Mouse (Mus musculus) heart, postnatal 0 days (tissue): Measurements from ENCODE around the gene Fgd1. TPM values are rescaled to one million over a fixed set of nuclear protein-coding genes. Genes with fewer than 3 reads are reported as not detected.

Experiments
- ATAC-seq: fragments of 200-750 bp; cut with Nextera tagmentation; 2 replicates; pipeline ENCODE4 v1.8.0; 2017; ENCODE audit warnings: low read depth, moderate number of reproducible peaks, moderate library complexity; ENCODE audit not compliant: insufficient read depth
- DNase-seq: peaks from one replicate; pipeline ENCODE4 v3.0.0-alpha.2; 2016; ENCODE audit warnings: low spot score
- H3K27ac ChIP-seq: fragments of 300-500 bp; sonication (generic); 2 replicates; pipeline ENCODE4 v1.5.1; 2014; ENCODE audit warnings: low read depth, mild to moderate bottlenecking
- H3K27me3 ChIP-seq: fragments of 300-500 bp; sonication (generic); 2 replicates; pipeline ENCODE4 v1.6.1; 2014; ENCODE audit warnings: low read length, mixed read lengths; ENCODE audit not compliant: control insufficient read depth, insufficient read depth
- H3K36me3 ChIP-seq: fragments of 300-500 bp; sonication (generic); replicated peaks from 2 replicates; pipeline ENCODE4 v1.6.1; 2014; ENCODE audit warnings: low read length, mixed read lengths; ENCODE audit not compliant: control insufficient read depth, insufficient read depth
- H3K4me1 ChIP-seq: fragments of 300-500 bp; sonication (generic); 2 replicates; pipeline ENCODE4 v1.6.1; 2014; ENCODE audit warnings: antibody characterized with exemption; ENCODE audit not compliant: control insufficient read depth, insufficient read depth
- H3K4me2 ChIP-seq: fragments of 300-500 bp; sonication (generic); 2 replicates; pipeline ENCODE4 v1.6.1; 2014; ENCODE audit warnings: low read depth, mild to moderate bottlenecking, low read length, moderate library complexity
- H3K4me3 ChIP-seq: fragments of 300-500 bp; sonication (generic); 2 replicates; pipeline ENCODE4 v1.5.1; 2014; ENCODE audit warnings: low read depth, low read length
- H3K9ac ChIP-seq: fragments of 300-500 bp; sonication (generic); replicated peaks from 2 replicates; pipeline ENCODE4 v1.6.1; 2014; ENCODE audit warnings: low read depth, low read length, mixed read lengths
- H3K9me3 ChIP-seq: fragments of 300-500 bp; sonication (generic); replicated peaks from 2 replicates; pipeline ENCODE4 v1.6.1; 2016; ENCODE audit warnings: low read length; ENCODE audit not compliant: control insufficient read depth
- CTCF ChIP-seq: IDR thresholded peaks from 2 replicates; pipeline ENCODE4 v1.5.1; 2016; ENCODE audit warnings: antibody characterized with exemption, control low read depth, low read depth
- EP300 ChIP-seq: IDR thresholded peaks from 2 replicates; pipeline ENCODE4 v1.6.1; 2016; ENCODE audit warnings: antibody characterized with exemption, low read depth
- WGBS: fragments of 180-500 bp; shearing (Covaris S2); extraction: QIAGEN DNeasy Blood & Tissue Kit; methylation state at CpG from one replicate; pipeline ENCODE4 v1.1.7; 2014; 5-methylcytosine and 5-hydroxymethylcytosine counted together
- polyA plus RNA-seq: library from polyadenylated mRNA; unstranded; fragments of >200 nt; fragmentation: Nextera tagmentation; extraction: Ambion mirVana; gene quantifications from 2 replicates; pipeline ENCODE4 v1.2.1, GENCODE M21; 2015
- total RNA-seq: library from RNA; depleted of rRNA; stranded (reverse); fragments of >200 nt; gene quantifications from 2 replicates; pipeline ENCODE4 v1.2.3, GENCODE M21; 2014; ENCODE audit warnings: low replicate concordance

Fgd1 gene
- total and polyA plus RNA-seq, 2 experiments from 2014 or later: 5.1 to 11.4 TPM

DNA sequence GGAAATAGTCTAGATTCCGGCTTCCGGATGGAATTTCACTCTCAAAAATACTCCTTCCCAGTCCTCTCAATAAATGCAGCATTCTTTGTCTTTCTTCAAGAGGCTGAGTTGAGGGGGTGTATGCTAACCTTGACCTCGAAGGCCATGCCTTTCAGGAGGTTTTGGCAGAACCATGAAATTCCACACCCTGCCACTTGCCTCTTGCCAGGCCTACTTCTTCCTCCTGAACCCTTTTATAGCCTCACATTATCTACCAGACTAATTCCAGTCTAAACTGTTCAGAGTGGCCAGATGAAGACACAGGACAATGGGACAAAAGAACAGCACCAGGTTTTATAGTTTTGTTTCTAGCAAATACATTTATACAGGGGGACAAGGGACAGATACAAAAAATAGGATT, 14.6 kb upstream of the Fgd1 start:
- DNase-seq (peak; percentile 17), ATAC-seq (no peak)
- no peak for TF ChIP-seq CTCF
- no peak for TF ChIP-seq EP300
- no peaks in the 10 kb centered on the region for H3K27me3 ChIP-seq
- H3K27ac ChIP-seq: peak overlapping the region; percentile 50
- H3K36me3 ChIP-seq: no peaks in the 10 kb centered on the region
- H3K9me3 ChIP-seq: no peaks in the 10 kb centered on the region
- H3K4me2 ChIP-seq: no peak overlapping the region
- H3K9ac ChIP-seq: no peak overlapping the region
- 46% methylated on average over 3 of the region's 3 CpGs for WGBS
- H3K4me3 ChIP-seq: no peak overlapping the region
- no peaks in the 10 kb centered on the region for H3K4me1 ChIP-seq

DNA sequence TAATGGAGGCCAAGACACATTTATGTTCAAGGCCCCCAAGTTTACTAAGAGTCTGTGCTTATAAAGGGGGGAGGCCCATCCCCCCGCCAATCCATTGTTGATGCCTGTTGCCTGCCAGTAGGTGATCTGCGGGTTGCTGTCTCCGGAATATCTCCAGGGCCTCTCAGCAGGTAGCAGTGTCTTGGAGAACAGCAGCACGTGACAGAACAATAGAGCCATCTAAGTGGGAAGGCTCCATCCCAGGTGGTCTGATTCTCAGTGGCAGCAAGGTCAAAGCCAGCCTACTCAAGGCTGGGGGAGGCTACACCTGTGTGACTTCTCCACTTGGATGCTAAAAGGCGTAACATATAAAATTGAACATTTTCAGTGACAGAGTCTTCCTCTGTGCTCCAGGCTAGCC, 4.7 kb upstream of the Fgd1 start:
- Histone ChIP-seq H3K4me3 (no peak overlapping the region), H3K9ac (no peak overlapping the region), H3K36me3 (no peaks in the 10 kb centered on the region), H3K27ac (no peak overlapping the region), H3K4me2 (no peak overlapping the region), H3K27me3 (no peaks in the 10 kb centered on the region), H3K4me1 (no peaks in the 10 kb centered on the region), H3K9me3 (no peaks in the 10 kb centered on the region)
- WGBS: 68% methylated on average over 5 of the region's 5 CpGs
- DNase-seq (no peak), ATAC-seq (no peak)
- no peak for TF ChIP-seq EP300
- no peak for TF ChIP-seq CTCF

DNA sequence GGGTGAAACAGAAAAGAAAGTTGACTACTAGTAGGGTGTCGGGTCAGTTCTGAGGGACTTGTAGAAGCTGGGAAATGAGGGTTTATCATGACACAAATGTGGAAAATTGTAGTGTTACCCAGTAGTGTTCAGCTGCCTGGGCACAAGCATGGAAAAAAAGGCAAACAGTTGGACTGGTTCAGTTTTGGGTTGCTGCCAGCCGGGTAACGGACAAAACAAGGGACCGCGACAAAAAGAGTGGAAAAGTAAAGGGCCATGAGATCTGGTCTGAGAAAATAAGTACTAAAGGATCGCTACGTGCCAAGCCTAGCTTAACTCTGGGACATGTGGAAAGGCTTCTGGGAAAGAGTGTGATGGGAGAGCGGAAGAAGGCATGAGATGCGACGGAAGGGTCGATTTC, 371 bp downstream of the Fgd1 start:
- Histone ChIP-seq H3K4me1 (peaks cover 8% of the 10 kb centered on the region), H3K9me3 (no peaks in the 10 kb centered on the region), H3K27ac (peak overlapping the region; percentile 76; the same call in 1 of the 2 replicates), H3K36me3 (no peaks in the 10 kb centered on the region), H3K4me3 (peak overlapping the region; percentile 78), H3K27me3 (no peaks in the 10 kb centered on the region), H3K4me2 (peak overlapping the region; percentile 57), H3K9ac (no peak overlapping the region; the same call in 1 of the 2 replicates)
- 41% methylated on average over 11 of the region's 11 CpGs for WGBS
- TF ChIP-seq EP300: no peak
- TF ChIP-seq CTCF: no peak
- no peak for ATAC-seq
- DNase-seq: no peak

DNA sequence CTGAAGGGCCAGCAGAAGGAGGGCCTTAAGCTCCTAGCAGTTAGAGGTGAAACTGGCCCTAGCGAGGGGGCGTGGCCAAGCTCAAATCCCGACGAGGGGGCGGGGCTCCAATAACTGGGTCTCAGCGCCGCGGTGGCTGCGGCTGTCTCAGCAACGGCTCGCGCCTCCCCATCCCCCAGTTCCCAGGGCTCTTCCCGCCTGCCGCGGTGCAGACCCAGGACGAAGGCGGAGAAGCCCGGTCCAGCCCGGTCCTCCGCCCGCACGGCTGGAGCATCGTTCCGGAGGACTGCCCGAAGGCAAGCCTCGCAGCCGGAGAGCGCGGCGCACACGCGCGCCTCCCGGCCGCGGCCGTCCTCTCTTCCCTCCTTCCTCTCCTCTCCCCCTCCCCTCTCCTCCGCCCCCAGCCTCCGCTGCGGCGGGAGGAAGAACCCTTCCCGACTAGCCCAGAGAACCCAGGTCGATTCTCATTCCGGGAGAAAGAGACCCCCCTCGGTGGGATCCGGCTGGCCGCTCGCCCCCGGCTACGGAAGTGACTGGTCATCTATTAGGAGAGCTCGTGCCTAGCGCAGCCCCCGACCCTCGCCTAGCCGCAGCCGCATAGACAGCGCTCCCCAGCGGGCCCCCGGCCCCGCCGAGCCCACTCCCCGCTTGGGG, 954 bp downstream of the Fgd1 start:
- H3K9ac ChIP-seq: peak overlapping the region; percentile 57
- no peaks in the 10 kb centered on the region for H3K9me3 ChIP-seq
- TF ChIP-seq EP300 (no peak), CTCF (no peak)
- H3K4me2 ChIP-seq: peak overlapping the region; percentile 57
- H3K27me3 ChIP-seq: no peaks in the 10 kb centered on the region
- peak; percentile 68 for DNase-seq
- peak overlapping the region; percentile 78 for H3K4me3 ChIP-seq
- H3K36me3 ChIP-seq: no peaks in the 10 kb centered on the region
- ATAC-seq: peak; percentile 88
- H3K27ac ChIP-seq: peak overlapping the region; percentile 76
- 8% methylated on average over 38 of the region's 62 CpGs for WGBS
- H3K4me1 ChIP-seq: peaks cover 8% of the 10 kb centered on the region

DNA sequence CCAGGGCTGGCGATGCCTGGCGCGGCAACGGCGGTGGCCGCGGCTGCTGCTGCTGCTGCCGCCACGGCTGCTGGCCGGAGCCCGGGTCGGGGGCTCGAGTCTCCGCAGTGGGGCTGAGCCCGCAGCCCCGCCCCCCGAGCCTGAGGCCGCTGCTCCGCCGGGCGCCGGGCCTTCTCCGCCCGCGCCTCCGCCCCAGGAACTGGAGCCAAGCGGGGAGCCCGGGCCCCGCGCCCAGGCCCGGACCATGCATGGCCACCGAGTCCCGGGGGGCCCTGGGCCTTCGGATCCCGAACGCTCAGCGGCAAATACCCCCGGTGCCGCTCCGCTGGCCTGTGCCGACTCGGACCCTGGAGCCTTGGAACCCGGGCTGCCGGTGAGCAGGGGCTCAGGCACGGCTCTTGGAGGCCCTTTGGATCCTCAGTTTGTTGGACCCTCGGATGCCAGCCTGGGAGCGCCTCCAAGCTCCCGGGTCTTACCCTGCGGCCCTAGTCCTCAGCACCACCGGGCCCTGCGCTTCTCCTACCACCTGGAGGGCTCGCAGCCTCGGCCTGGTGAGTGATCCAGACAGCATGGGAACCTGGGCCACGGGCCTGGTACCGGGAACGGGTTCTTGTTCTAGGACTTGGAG, 1.6 kb downstream of the Fgd1 start:
- WGBS: 27% methylated on average over 26 of the region's 56 CpGs
- Histone ChIP-seq H3K4me2 (peak overlapping the region; percentile 57), H3K27me3 (no peaks in the 10 kb centered on the region), H3K27ac (peak overlapping the region; percentile 76), H3K4me3 (peak overlapping the region; percentile 78), H3K36me3 (no peaks in the 10 kb centered on the region), H3K9ac (peak overlapping the region; percentile 57), H3K4me1 (peaks cover 8% of the 10 kb centered on the region), H3K9me3 (no peaks in the 10 kb centered on the region)
- TF ChIP-seq CTCF: no peak
- TF ChIP-seq EP300: no peak
- ATAC-seq (peak; percentile 66), DNase-seq (no peak)
